Mouse (Mus musculus): Measurements from ENCODE around the gene Sbno1.
"Not testable (repeated sequence)": the region's sequence is repeated elsewhere in the genome, so short reads cannot be mapped to it uniquely, and the experiment has no call there.

Sbno1 gene

GRCm38 (mm10) chr5:124365754-124366153 is 60.0 kb downstream of the Sbno1 start:
- no peak for DNase-seq (ENCODE audit: low read depth)

- DNase-seq (ENCODE audit: low read depth), result no peak
These were observed 61.5 kb downstream of the Sbno1 start for GRCm38 (mm10) chr5:124364173-124364918.

- DNase-seq (ENCODE audit: low read depth), result not testable (repeated sequence)
These were observed 62.8 kb downstream of the Sbno1 start, which contains the start of gene Cdk2ap1 for GRCm38 (mm10) chr5:124362982-124363381. Gene Cdk2ap1 (minus strand): TSS chr5:124363082.

- peak; percentile 74 for DNase-seq (ENCODE audit: low read depth)
These were observed 66.2 kb downstream of the Sbno1 start for GRCm38 (mm10) chr5:124359641-124360040.

GRCm38 (mm10) chr5:124356695-124357094 is 69.1 kb downstream of the Sbno1 start:
- DNase-seq (ENCODE audit: low read depth), result no peak

- DNase-seq (ENCODE audit: low read depth), result no peak
These were observed 70.3 kb downstream of the Sbno1 start for GRCm38 (mm10) chr5:124355425-124355959.

GRCm38 (mm10) chr5:124354574-124355424 is 71.0 kb downstream of the Sbno1 start:
- peak; percentile 64 for DNase-seq (ENCODE audit: low read depth)

GRCm38 (mm10) chr5:124353726-124354547 is 71.9 kb downstream of the Sbno1 start:
- DNase-seq (ENCODE audit: low read depth), result peak; percentile 55

GRCm38 (mm10) chr5:124353011-124353725 is 72.6 kb downstream of the Sbno1 start:
- DNase-seq (ENCODE audit: low read depth), result peak; percentile 29

- peak; percentile 92 for DNase-seq (ENCODE audit: low read depth)
These were observed 73.5 kb downstream of the Sbno1 start for GRCm38 (mm10) chr5:124352141-124352920.

GRCm38 (mm10) chr5:124351604-124352003 is 74.2 kb downstream of the Sbno1 start:
- DNase-seq (ENCODE audit: low read depth), result no peak

GRCm38 (mm10) chr5:124351111-124351560 is 74.7 kb downstream of the Sbno1 start:
- DNase-seq (ENCODE audit: low read depth), result peak; percentile 79

- no peak for DNase-seq (ENCODE audit: low read depth)
These were observed 75.5 kb downstream of the Sbno1 start for GRCm38 (mm10) chr5:124350350-124350749.

- no peak for DNase-seq (ENCODE audit: low read depth)
These were observed 76.6 kb downstream of the Sbno1 start for GRCm38 (mm10) chr5:124349196-124349595.

- no peak for DNase-seq (ENCODE audit: low read depth)
These were observed 82.9 kb downstream of the Sbno1 start for GRCm38 (mm10) chr5:124342897-124343296.

GRCm38 (mm10) chr5:124341753-124342339 is 84.0 kb downstream of the Sbno1 start:
- peak; percentile 44 for DNase-seq (ENCODE audit: low read depth)

GRCm38 (mm10) chr5:124338791-124339190 is 87.0 kb downstream of the Sbno1 start:
- DNase-seq (ENCODE audit: low read depth), result no peak

GRCm38 (mm10) chr5:124337909-124338308 is 87.9 kb downstream of the Sbno1 start:
- no peak for DNase-seq (ENCODE audit: low read depth)

GRCm38 (mm10) chr5:124337103-124337502 is 88.7 kb downstream of the Sbno1 start:
- no peak for DNase-seq (ENCODE audit: low read depth)

- DNase-seq (ENCODE audit: low read depth), result no peak
These were observed 91.4 kb downstream of the Sbno1 start for GRCm38 (mm10) chr5:124334392-124334791.
